Mouse (Mus musculus) heart, embryonic 12.5 days (tissue): ENCODE measurements around the gene Tnfrsf8. TPM values are rescaled to one million over a fixed set of nuclear protein-coding genes. Genes with fewer than 3 reads are reported as not detected.
"Not testable (repeated sequence)": the region's sequence is repeated elsewhere in the genome, so short reads cannot be mapped to it uniquely, and the experiment has no call there.

Source experiments
- ATAC-seq: fragments of 200-750 bp; cut with Nextera tagmentation; 2 replicates; pipeline ENCODE4 v1.8.0; 2017; ENCODE audit warnings: moderate TSS enrichment, moderate library complexity; ENCODE audit not compliant: insufficient number of reproducible peaks, low FRiP score
- H3K27ac ChIP-seq: fragments of 300-500 bp; sonication (generic); 2 replicates; pipeline ENCODE4 v1.5.1; 2016; ENCODE audit warnings: mild to moderate bottlenecking, moderate library complexity; ENCODE audit not compliant: poor library complexity, severe bottlenecking
- H3K27me3 ChIP-seq: fragments of 300-500 bp; sonication (generic); replicated peaks from 2 replicates; pipeline ENCODE4 v1.6.1; 2016; ENCODE audit warnings: mild to moderate bottlenecking, moderate library complexity
- H3K36me3 ChIP-seq: fragments of 300-500 bp; sonication (generic); 2 replicates; pipeline ENCODE4 v1.6.1; 2016; ENCODE audit warnings: mild to moderate bottlenecking, moderate library complexity
- H3K4me1 ChIP-seq: fragments of 300-500 bp; sonication (generic); replicated peaks from 2 replicates; pipeline ENCODE4 v1.6.1; 2016; ENCODE audit warnings: mild to moderate bottlenecking
- H3K4me2 ChIP-seq: fragments of 300-500 bp; sonication (generic); 2 replicates; pipeline ENCODE4 v1.6.1; 2016; ENCODE audit warnings: mild to moderate bottlenecking, moderate library complexity
- H3K4me3 ChIP-seq: fragments of 300-500 bp; sonication (generic); 2 replicates; pipeline ENCODE4 v1.5.1; 2016; ENCODE audit warnings: mild to moderate bottlenecking
- H3K9ac ChIP-seq: fragments of 300-500 bp; sonication (generic); 2 replicates; pipeline ENCODE4 v1.6.1; 2016; ENCODE audit warnings: mild to moderate bottlenecking, moderate library complexity
- H3K9me3 ChIP-seq: fragments of 300-500 bp; sonication (generic); replicated peaks from 2 replicates; pipeline ENCODE4 v1.6.1; 2016; ENCODE audit warnings: mild to moderate bottlenecking, moderate library complexity
- WGBS: fragments of 180-500 bp; shearing (Covaris S2); methylation state at CpG from one replicate; pipeline ENCODE4 v1.1.7; 2016; 5-methylcytosine and 5-hydroxymethylcytosine counted together
- polyA plus RNA-seq: library from polyadenylated mRNA; unstranded; fragments of >200 nt; fragmentation: Nextera tagmentation; extraction: Ambion mirVana; gene quantifications from 2 replicates; pipeline ENCODE4 v1.2.1, GENCODE M21; 2016

Gene Tnfrsf8
- polyA plus RNA-seq, 1 experiment from 2014 or later: not detected

GRCm38 (mm10) chr4:145306422-145306821 lies 8.5 kb downstream of the Tnfrsf8 start:
- Histone ChIP-seq H3K9ac (no peak overlapping the region), H3K9me3 (no peaks in the 10 kb centered on the region), H3K36me3 (no peaks in the 10 kb centered on the region), H3K4me3 (no peak overlapping the region), H3K4me1 (no peaks in the 10 kb centered on the region), H3K4me2 (no peak overlapping the region), H3K27me3 (no peaks in the 10 kb centered on the region), H3K27ac (no peak overlapping the region)
- no peak for ATAC-seq
- 46% methylated on average over 4 of the region's 4 CpGs for WGBS

GRCm38 (mm10) chr4:145305661-145306362 lies 9.2 kb downstream of the Tnfrsf8 start:
- H3K27me3 ChIP-seq, H3K27ac ChIP-seq, H3K4me3 ChIP-seq, H3K9ac ChIP-seq, H3K9me3 ChIP-seq, ATAC-seq, H3K4me1 ChIP-seq, H3K4me2 ChIP-seq, H3K36me3 ChIP-seq: not testable (repeated sequence)
- WGBS: 40% methylated on average over 2 of the region's 2 CpGs

GRCm38 (mm10) chr4:145304109-145304508 lies 10.9 kb downstream of the Tnfrsf8 start:
- Histone ChIP-seq H3K4me2 (no peak overlapping the region), H3K4me3 (no peak overlapping the region), H3K9me3 (no peaks in the 10 kb centered on the region), H3K9ac (no peak overlapping the region), H3K4me1 (no peaks in the 10 kb centered on the region), H3K27me3 (no peaks in the 10 kb centered on the region), H3K36me3 (no peaks in the 10 kb centered on the region), H3K27ac (no peak overlapping the region)
- no peak for ATAC-seq
- WGBS: 79% methylated on average over 4 of the region's 4 CpGs

GRCm38 (mm10) chr4:145302106-145302505 lies 12.9 kb downstream of the Tnfrsf8 start:
- no peak overlapping the region for H3K4me3 ChIP-seq
- H3K27me3 ChIP-seq: no peaks in the 10 kb centered on the region
- no peak for ATAC-seq
- H3K27ac ChIP-seq: no peak overlapping the region
- 65% methylated on average over 3 of the region's 3 CpGs for WGBS
- H3K4me2 ChIP-seq: no peak overlapping the region
- H3K4me1 ChIP-seq: no peaks in the 10 kb centered on the region
- no peak overlapping the region for H3K9ac ChIP-seq
- H3K36me3 ChIP-seq: no peaks in the 10 kb centered on the region
- no peaks in the 10 kb centered on the region for H3K9me3 ChIP-seq

- Histone ChIP-seq H3K9me3 (no peaks in the 10 kb centered on the region), H3K4me1 (no peaks in the 10 kb centered on the region), H3K4me2 (no peak overlapping the region), H3K4me3 (no peak overlapping the region), H3K27me3 (peaks cover 3% of the 10 kb centered on the region; the same call in 1 of the 2 replicates), H3K27ac (no peak overlapping the region), H3K9ac (no peak overlapping the region), H3K36me3 (no peaks in the 10 kb centered on the region)
- 41% methylated on average over 12 of the region's 12 CpGs for WGBS
- ATAC-seq: no peak
Measured at GRCm38 (mm10) chr4:145300210-145300927, 14.6 kb downstream of the Tnfrsf8 start.

- no peak overlapping the region for H3K4me2 ChIP-seq
- no peak overlapping the region for H3K27ac ChIP-seq
- peaks cover 3% of the 10 kb centered on the region; the same call in 1 of the 2 replicates for H3K27me3 ChIP-seq
- H3K9me3 ChIP-seq: no peaks in the 10 kb centered on the region
- H3K4me3 ChIP-seq: no peak overlapping the region
- WGBS: 79% methylated on average over 8 of the region's 8 CpGs
- H3K4me1 ChIP-seq: no peaks in the 10 kb centered on the region
- no peaks in the 10 kb centered on the region for H3K36me3 ChIP-seq
- no peak overlapping the region for H3K9ac ChIP-seq
- ATAC-seq: no peak
Measured at GRCm38 (mm10) chr4:145299355-145299754, 15.6 kb downstream of the Tnfrsf8 start.

GRCm38 (mm10) chr4:145298846-145299245 lies 16.1 kb downstream of the Tnfrsf8 start:
- Histone ChIP-seq H3K9me3 (no peaks in the 10 kb centered on the region), H3K4me2 (no peak overlapping the region), H3K4me3 (no peak overlapping the region), H3K27me3 (peaks cover 3% of the 10 kb centered on the region; the same call in 1 of the 2 replicates), H3K4me1 (no peaks in the 10 kb centered on the region), H3K36me3 (no peaks in the 10 kb centered on the region), H3K9ac (no peak overlapping the region), H3K27ac (no peak overlapping the region)
- ATAC-seq: no peak
- WGBS: 84% methylated on average over 7 of the region's 7 CpGs

GRCm38 (mm10) chr4:145295589-145296300 lies 19.2 kb downstream of the Tnfrsf8 start:
- Histone ChIP-seq H3K9me3 (no peaks in the 10 kb centered on the region), H3K4me3 (no peak overlapping the region)
- WGBS: 39% methylated on average over 5 of the region's 5 CpGs

GRCm38 (mm10) chr4:145294588-145294987 lies 20.4 kb downstream of the Tnfrsf8 start:
- H3K4me2 ChIP-seq: no peak overlapping the region
- H3K9me3 ChIP-seq: no peaks in the 10 kb centered on the region
- H3K9ac ChIP-seq: no peak overlapping the region
- no peak for ATAC-seq
- H3K36me3 ChIP-seq: no peaks in the 10 kb centered on the region
- H3K4me3 ChIP-seq: no peak overlapping the region
- no peak overlapping the region for H3K27ac ChIP-seq
- peaks cover 3% of the 10 kb centered on the region; the same call in 1 of the 2 replicates for H3K27me3 ChIP-seq
- WGBS: 82% methylated on average over 5 of the region's 5 CpGs
- H3K4me1 ChIP-seq: no peaks in the 10 kb centered on the region

More at GRCm38 (mm10) chr4:145295589-145296300, 19.2 kb downstream of the Tnfrsf8 start:
- peaks cover 3% of the 10 kb centered on the region; the same call in 1 of the 2 replicates for H3K27me3 ChIP-seq
- no peaks in the 10 kb centered on the region for H3K36me3 ChIP-seq
- H3K4me1 ChIP-seq: no peaks in the 10 kb centered on the region
- no peak overlapping the region for H3K4me2 ChIP-seq
- H3K27ac ChIP-seq: no peak overlapping the region
- no peak overlapping the region for H3K9ac ChIP-seq
- no peak for ATAC-seq

- no peak overlapping the region for H3K9ac ChIP-seq
- ATAC-seq: 0 out of 2 replicates have a peak, but pooled peaks have one; percentile 48
Measured at GRCm38 (mm10) chr4:145286369-145287120, 28.4 kb downstream of the Tnfrsf8 start.

More at GRCm38 (mm10) chr4:145286369-145287120, 28.4 kb downstream of the Tnfrsf8 start:
- H3K4me1 ChIP-seq: 0 out of 2 replicates have a peak, but pooled peaks cover 2% of the 10 kb centered on the region
- no peak overlapping the region for H3K4me3 ChIP-seq
- H3K27me3 ChIP-seq: no peaks in the 10 kb centered on the region
- no peak overlapping the region for H3K27ac ChIP-seq
- H3K36me3 ChIP-seq: no peaks in the 10 kb centered on the region
- no peaks in the 10 kb centered on the region for H3K9me3 ChIP-seq
- 47% methylated on average over 4 of the region's 4 CpGs for WGBS
- H3K4me2 ChIP-seq: no peak overlapping the region
